Mouse (Mus musculus): ENCODE measurements around the gene Frat1. TPM values are rescaled to one million over a fixed set of nuclear protein-coding genes. Genes with fewer than 3 reads are reported as not detected.

Gene Frat1
- polyA plus RNA-seq, 1 experiment from 2014 or later, result 30.6 TPM

DNA sequence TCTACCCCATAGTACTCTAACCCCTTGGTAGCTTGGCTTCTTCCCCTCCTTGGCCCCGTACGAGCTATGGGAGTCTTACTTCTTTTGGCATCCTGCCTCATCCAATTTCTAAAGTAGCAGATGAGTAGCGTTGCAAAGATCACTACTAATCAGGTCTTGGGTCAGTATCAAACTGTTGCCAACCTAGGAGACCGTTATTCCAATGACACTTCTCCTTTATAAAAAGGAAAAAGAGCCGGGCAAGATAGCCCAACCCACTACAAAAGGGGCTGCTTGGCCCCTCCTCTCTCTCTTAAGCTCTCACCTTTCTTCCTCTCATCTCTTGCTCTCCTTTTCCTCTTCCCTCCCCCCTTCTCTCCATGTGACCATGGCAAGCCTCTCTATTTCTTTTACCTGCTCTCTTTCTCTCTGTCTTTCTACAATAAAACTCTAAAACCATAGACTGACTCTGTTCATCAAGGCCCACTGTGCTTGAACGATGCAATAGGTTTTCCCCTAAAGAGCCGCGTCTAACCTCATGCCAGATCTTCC is 21.6 kb upstream of the Frat1 start:
- 83% methylated on average over 8 of the region's 8 CpGs for WGBS
- no peak for DNase-seq
- no peak overlapping the region for H3K4me3 ChIP-seq (replicated peaks; ENCODE audit: low read depth, low read length)
- no peak overlapping the region for H3K4me2 ChIP-seq (ENCODE audit: low read length)
- H3K9me3 ChIP-seq (ENCODE audit: control insufficient read depth, low read length), result no peaks in the 10 kb centered on the region
- H3K27ac ChIP-seq (replicated peaks; ENCODE audit: low read depth, low read length), result no peak overlapping the region
- no peaks in the 10 kb centered on the region for H3K36me3 ChIP-seq (ENCODE audit: control insufficient read depth, insufficient read depth, low read length)
- no peak overlapping the region for H3K9ac ChIP-seq (replicated peaks; ENCODE audit: low read length)
- no peaks in the 10 kb centered on the region for H3K27me3 ChIP-seq (ENCODE audit: control insufficient read depth, insufficient read depth, low read length)
- no peaks in the 10 kb centered on the region for H3K4me1 ChIP-seq (ENCODE audit: control insufficient read depth, insufficient read depth, low read length)
- ATAC-seq (ENCODE audit: low FRiP score, low TSS enrichment), result no peak

DNA sequence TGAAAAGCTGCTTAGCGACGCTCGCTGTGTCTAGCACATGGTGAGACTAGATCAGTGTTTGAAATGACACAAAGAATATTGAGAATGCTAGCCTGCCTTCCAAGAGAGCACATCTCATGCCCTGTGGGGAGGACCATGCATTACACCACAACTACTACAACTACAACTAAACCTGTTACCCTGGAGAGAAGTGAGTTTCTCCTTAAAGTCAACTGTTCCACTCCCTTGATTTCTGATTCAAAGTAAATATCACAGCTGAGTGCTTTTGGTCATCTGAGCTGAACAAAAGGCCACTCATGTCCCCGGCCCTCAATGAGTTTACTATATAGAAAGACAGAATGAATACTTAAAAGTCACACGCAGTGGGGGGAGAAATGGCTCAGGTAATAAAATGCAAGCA is 19.7 kb upstream of the Frat1 start:
- no peak overlapping the region for H3K4me2 ChIP-seq (ENCODE audit: low read length)
- no peaks in the 10 kb centered on the region for H3K27me3 ChIP-seq (ENCODE audit: control insufficient read depth, insufficient read depth, low read length)
- H3K4me3 ChIP-seq (replicated peaks; ENCODE audit: low read depth, low read length), result no peak overlapping the region
- no peak for DNase-seq
- H3K9me3 ChIP-seq (ENCODE audit: control insufficient read depth, low read length), result no peaks in the 10 kb centered on the region
- H3K9ac ChIP-seq (replicated peaks; ENCODE audit: low read length), result no peak overlapping the region
- ATAC-seq (ENCODE audit: low FRiP score, low TSS enrichment), result no peak
- no peak overlapping the region for H3K27ac ChIP-seq (replicated peaks; ENCODE audit: low read depth, low read length)
- WGBS, result 72% methylated on average over 5 of the region's 5 CpGs
- no peaks in the 10 kb centered on the region for H3K4me1 ChIP-seq (ENCODE audit: control insufficient read depth, insufficient read depth, low read length)
- H3K36me3 ChIP-seq (ENCODE audit: control insufficient read depth, insufficient read depth, low read length), result no peaks in the 10 kb centered on the region

GRCm38 (mm10) chr19:41812525-41812924 is 17.2 kb upstream of the Frat1 start:
- Histone ChIP-seq H3K4me3 (replicated peaks; ENCODE audit: low read depth, low read length) (no peak overlapping the region), H3K9ac (replicated peaks; ENCODE audit: low read length) (no peak overlapping the region), H3K36me3 (ENCODE audit: control insufficient read depth, insufficient read depth, low read length) (no peaks in the 10 kb centered on the region), H3K9me3 (ENCODE audit: control insufficient read depth, low read length) (no peaks in the 10 kb centered on the region), H3K4me2 (ENCODE audit: low read length) (no peak overlapping the region), H3K4me1 (ENCODE audit: control insufficient read depth, insufficient read depth, low read length) (no peaks in the 10 kb centered on the region), H3K27ac (replicated peaks; ENCODE audit: low read depth, low read length) (no peak overlapping the region), H3K27me3 (ENCODE audit: control insufficient read depth, insufficient read depth, low read length) (no peaks in the 10 kb centered on the region)
- no peak for DNase-seq
- no peak for ATAC-seq (ENCODE audit: low FRiP score, low TSS enrichment)
- WGBS, result 94% methylated on average over 10 of the region's 10 CpGs

DNA sequence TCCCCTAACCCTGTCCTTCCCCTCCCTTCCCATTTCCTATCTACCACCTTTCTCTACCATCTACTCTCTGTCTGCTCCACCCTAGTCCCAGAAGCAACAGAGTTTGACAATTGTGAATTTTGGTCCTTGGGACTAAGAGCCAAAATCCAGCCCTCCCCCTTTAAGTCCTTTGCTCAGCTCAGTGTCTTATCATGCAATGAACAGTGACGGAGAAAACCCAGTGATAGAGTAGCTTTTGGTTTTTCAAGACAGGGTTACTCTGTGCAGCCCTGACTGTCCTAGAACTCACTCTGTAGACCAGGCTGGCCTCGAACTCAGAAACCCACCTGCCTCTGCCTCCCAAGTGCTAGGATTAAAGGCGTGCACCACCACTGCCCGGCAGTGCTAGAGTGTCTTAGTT is 16.4 kb upstream of the Frat1 start:
- ATAC-seq (ENCODE audit: low FRiP score, low TSS enrichment), result no peak
- no peaks in the 10 kb centered on the region for H3K27me3 ChIP-seq (ENCODE audit: control insufficient read depth, insufficient read depth, low read length)
- H3K36me3 ChIP-seq (ENCODE audit: control insufficient read depth, insufficient read depth, low read length), result no peaks in the 10 kb centered on the region
- H3K4me2 ChIP-seq (ENCODE audit: low read length), result no peak overlapping the region
- H3K27ac ChIP-seq (replicated peaks; ENCODE audit: low read depth, low read length), result no peak overlapping the region
- H3K9me3 ChIP-seq (ENCODE audit: control insufficient read depth, low read length), result no peaks in the 10 kb centered on the region
- no peak overlapping the region for H3K9ac ChIP-seq (replicated peaks; ENCODE audit: low read length)
- no peak for DNase-seq
- H3K4me3 ChIP-seq (replicated peaks; ENCODE audit: low read depth, low read length), result no peak overlapping the region
- 91% methylated on average over 4 of the region's 4 CpGs for WGBS
- no peaks in the 10 kb centered on the region for H3K4me1 ChIP-seq (ENCODE audit: control insufficient read depth, insufficient read depth, low read length)

- ATAC-seq (ENCODE audit: low FRiP score, low TSS enrichment) (no peak), DNase-seq (no peak)
- H3K4me3 ChIP-seq (replicated peaks; ENCODE audit: low read depth, low read length), result no peak overlapping the region
- no peak overlapping the region for H3K4me2 ChIP-seq (ENCODE audit: low read length)
- no peaks in the 10 kb centered on the region for H3K9me3 ChIP-seq (ENCODE audit: control insufficient read depth, low read length)
- H3K36me3 ChIP-seq (ENCODE audit: control insufficient read depth, insufficient read depth, low read length), result no peaks in the 10 kb centered on the region
- WGBS, result 86% methylated on average over 5 of the region's 5 CpGs
- no peak overlapping the region for H3K9ac ChIP-seq (replicated peaks; ENCODE audit: low read length)
- H3K27ac ChIP-seq (replicated peaks; ENCODE audit: low read depth, low read length), result no peak overlapping the region
- H3K4me1 ChIP-seq (ENCODE audit: control insufficient read depth, insufficient read depth, low read length), result no peaks in the 10 kb centered on the region
- no peaks in the 10 kb centered on the region for H3K27me3 ChIP-seq (ENCODE audit: control insufficient read depth, insufficient read depth, low read length)
Observed at GRCm38 (mm10) chr19:41816410-41816809, 13.4 kb upstream of the Frat1 start.

- Histone ChIP-seq H3K4me1 (ENCODE audit: control insufficient read depth, insufficient read depth, low read length) (no peaks in the 10 kb centered on the region), H3K27me3 (ENCODE audit: control insufficient read depth, insufficient read depth, low read length) (no peaks in the 10 kb centered on the region), H3K36me3 (ENCODE audit: control insufficient read depth, insufficient read depth, low read length) (no peaks in the 10 kb centered on the region), H3K4me3 (replicated peaks; ENCODE audit: low read depth, low read length) (no peak overlapping the region), H3K9me3 (ENCODE audit: control insufficient read depth, low read length) (no peaks in the 10 kb centered on the region), H3K4me2 (ENCODE audit: low read length) (no peak overlapping the region), H3K9ac (replicated peaks; ENCODE audit: low read length) (no peak overlapping the region), H3K27ac (replicated peaks; ENCODE audit: low read depth, low read length) (no peak overlapping the region)
- WGBS, result 72% methylated on average over 5 of the region's 5 CpGs
- DNase-seq, result no peak
- no peak for ATAC-seq (ENCODE audit: low FRiP score, low TSS enrichment)
Observed at GRCm38 (mm10) chr19:41816915-41817314, 12.9 kb upstream of the Frat1 start.

DNA sequence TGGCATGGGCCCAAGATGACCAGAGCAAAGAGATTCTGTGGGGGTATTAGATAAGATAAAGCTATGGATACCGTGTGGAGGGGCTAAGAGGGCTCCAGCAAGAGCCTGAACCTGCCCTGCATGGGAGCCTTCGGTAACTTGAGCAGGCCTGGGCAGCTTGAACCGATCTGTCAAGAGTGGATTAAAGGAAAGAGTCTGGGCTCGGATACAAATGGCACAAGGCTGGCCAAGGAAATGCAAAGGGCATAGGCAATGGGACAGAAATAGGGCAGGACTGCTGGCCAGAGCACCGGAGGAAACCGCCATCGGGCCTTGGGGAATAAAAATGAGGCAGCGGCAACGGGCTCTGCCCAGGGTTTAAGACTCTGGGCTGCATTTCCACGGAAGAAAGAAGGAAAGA is 12.4 kb upstream of the Frat1 start:
- Histone ChIP-seq H3K9me3 (ENCODE audit: control insufficient read depth, low read length) (no peaks in the 10 kb centered on the region), H3K4me1 (ENCODE audit: control insufficient read depth, insufficient read depth, low read length) (no peaks in the 10 kb centered on the region), H3K27ac (replicated peaks; ENCODE audit: low read depth, low read length) (no peak overlapping the region), H3K27me3 (ENCODE audit: control insufficient read depth, insufficient read depth, low read length) (no peaks in the 10 kb centered on the region), H3K36me3 (ENCODE audit: control insufficient read depth, insufficient read depth, low read length) (no peaks in the 10 kb centered on the region), H3K4me3 (replicated peaks; ENCODE audit: low read depth, low read length) (no peak overlapping the region), H3K9ac (replicated peaks; ENCODE audit: low read length) (no peak overlapping the region), H3K4me2 (ENCODE audit: low read length) (no peak overlapping the region)
- 62% methylated on average over 10 of the region's 10 CpGs for WGBS
- DNase-seq, result no peak
- ATAC-seq (ENCODE audit: low FRiP score, low TSS enrichment), result no peak

GRCm38 (mm10) chr19:41818749-41819148 is 11.0 kb upstream of the Frat1 start:
- no peak overlapping the region for H3K4me2 ChIP-seq (ENCODE audit: low read length)
- H3K36me3 ChIP-seq (ENCODE audit: control insufficient read depth, insufficient read depth, low read length), result no peaks in the 10 kb centered on the region
- H3K9ac ChIP-seq (replicated peaks; ENCODE audit: low read length), result no peak overlapping the region
- H3K4me3 ChIP-seq (replicated peaks; ENCODE audit: low read depth, low read length), result no peak overlapping the region
- DNase-seq (no peak), ATAC-seq (ENCODE audit: low FRiP score, low TSS enrichment) (no peak)
- H3K27ac ChIP-seq (replicated peaks; ENCODE audit: low read depth, low read length), result no peak overlapping the region
- WGBS, result 82% methylated on average over 4 of the region's 4 CpGs
- no peaks in the 10 kb centered on the region for H3K27me3 ChIP-seq (ENCODE audit: control insufficient read depth, insufficient read depth, low read length)
- H3K9me3 ChIP-seq (ENCODE audit: control insufficient read depth, low read length), result no peaks in the 10 kb centered on the region
- H3K4me1 ChIP-seq (ENCODE audit: control insufficient read depth, insufficient read depth, low read length), result no peaks in the 10 kb centered on the region

DNA sequence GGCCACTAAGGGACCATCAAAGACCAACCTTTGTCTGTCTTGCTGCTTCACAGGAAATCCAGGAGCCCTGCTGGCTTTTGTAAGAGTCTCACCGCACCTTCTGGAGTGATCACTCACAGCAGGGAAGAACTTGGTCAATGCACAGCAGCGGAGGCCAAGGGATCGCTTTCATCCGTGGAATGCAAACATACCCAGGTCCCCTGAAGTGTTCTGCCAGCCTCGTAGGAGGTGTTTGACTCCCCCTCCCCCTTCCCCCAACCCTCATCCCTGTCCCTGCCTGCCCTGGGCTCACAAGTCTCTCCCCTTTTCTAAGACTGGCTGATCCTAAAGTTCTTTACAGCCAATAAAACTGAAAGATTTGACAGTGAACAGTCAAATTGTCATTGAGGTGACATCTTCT is 8.3 kb upstream of the Frat1 start:
- Histone ChIP-seq H3K9ac (replicated peaks; ENCODE audit: low read length) (no peak overlapping the region), H3K4me2 (ENCODE audit: low read length) (no peak overlapping the region), H3K36me3 (ENCODE audit: control insufficient read depth, insufficient read depth, low read length) (no peaks in the 10 kb centered on the region), H3K27ac (replicated peaks; ENCODE audit: low read depth, low read length) (no peak overlapping the region), H3K27me3 (ENCODE audit: control insufficient read depth, insufficient read depth, low read length) (no peaks in the 10 kb centered on the region), H3K4me3 (replicated peaks; ENCODE audit: low read depth, low read length) (no peak overlapping the region), H3K4me1 (ENCODE audit: control insufficient read depth, insufficient read depth, low read length) (no peaks in the 10 kb centered on the region), H3K9me3 (ENCODE audit: control insufficient read depth, low read length) (no peaks in the 10 kb centered on the region)
- WGBS, result 6% methylated on average over 5 of the region's 5 CpGs
- DNase-seq (no peak), ATAC-seq (ENCODE audit: low FRiP score, low TSS enrichment) (no peak)
